Mouse (Mus musculus): ENCODE data around the gene 2810004N23Rik. TPM values are rescaled to one million over a fixed set of nuclear protein-coding genes. Genes with fewer than 3 reads are reported as not detected.

The 2810004N23Rik gene
- total and polyA plus RNA-seq, 3 experiments, result 28.9 to 51.7 (median 47.3) TPM

DNA sequence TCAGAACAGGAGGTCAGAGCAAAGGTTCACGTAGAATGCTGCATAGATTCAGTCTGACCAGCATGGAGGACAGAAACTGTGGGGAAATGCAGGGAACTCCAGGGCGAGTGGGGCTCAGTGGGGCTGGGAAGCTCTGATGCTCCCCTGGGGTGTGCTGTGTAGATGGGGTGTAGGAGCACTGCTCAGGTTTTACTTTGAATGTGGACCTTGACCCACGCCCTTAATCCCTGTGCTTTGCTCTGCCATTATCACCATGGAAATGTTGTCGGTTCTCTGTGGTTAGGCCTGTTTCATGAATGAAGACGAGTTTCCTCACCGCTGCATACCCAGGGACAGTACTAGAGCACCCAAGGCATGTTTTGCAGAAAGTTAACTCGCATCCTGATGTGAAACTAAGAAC lies 8.6 kb upstream of the 2810004N23Rik start:
- no peak overlapping the region for H3K27ac ChIP-seq
- H3K4me3 ChIP-seq, result no peak overlapping the region

GRCm38 (mm10) chr8:124869708-124870107 lies 6.8 kb upstream of the 2810004N23Rik start:
- TF ChIP-seq EP300 (IDR thresholded peaks at IDR 0.05; ENCODE audit: insufficient read depth, low read depth, low read length), result 0 out of 2 replicates have a peak, but pooled peaks have one; percentile 35
- no peak for TF ChIP-seq POLR2A (IDR thresholded peaks at IDR 0.05; ENCODE audit: insufficient read depth, low read depth, low read length)
- H3K27ac ChIP-seq, result peak overlapping the region; percentile 67
- peak; percentile 40 to 45 for DNase-seq

More for the DNA sequence above, 8.6 kb upstream of the 2810004N23Rik start:
- WGBS, result 92% methylated on average over 7 of the region's 7 CpGs
- TF ChIP-seq EP300 (IDR thresholded peaks at IDR 0.05; ENCODE audit: insufficient read depth, low read depth, low read length), result no peak
- no peak for TF ChIP-seq POLR2A (IDR thresholded peaks at IDR 0.05; ENCODE audit: insufficient read depth, low read depth, low read length)
- no peak for TF ChIP-seq CTCF (IDR thresholded peaks at IDR 0.05)
- no peak for DNase-seq
- intact Hi-C loops (cut with DNase I), result no loop called here
- H3K4me1 ChIP-seq (ENCODE audit: control insufficient read depth, insufficient read depth, low read length), result peaks cover 13% of the 10 kb centered on the region
- no peak overlapping the region for H3K9ac ChIP-seq (ENCODE audit: low read depth, low read length)
- 0 out of 2 replicates have a peak, but pooled peaks cover 1% of the 10 kb centered on the region for H3K79me2 ChIP-seq (replicated peaks; ENCODE audit: control insufficient read depth, insufficient read depth, low read length)
- H3K27me3 ChIP-seq (ENCODE audit: control insufficient read depth, insufficient read depth, low read length), result no peaks in the 10 kb centered on the region
- peaks cover 7% of the 10 kb centered on the region for H3K36me3 ChIP-seq (ENCODE audit: control insufficient read depth, insufficient read depth, low read length)

DNA sequence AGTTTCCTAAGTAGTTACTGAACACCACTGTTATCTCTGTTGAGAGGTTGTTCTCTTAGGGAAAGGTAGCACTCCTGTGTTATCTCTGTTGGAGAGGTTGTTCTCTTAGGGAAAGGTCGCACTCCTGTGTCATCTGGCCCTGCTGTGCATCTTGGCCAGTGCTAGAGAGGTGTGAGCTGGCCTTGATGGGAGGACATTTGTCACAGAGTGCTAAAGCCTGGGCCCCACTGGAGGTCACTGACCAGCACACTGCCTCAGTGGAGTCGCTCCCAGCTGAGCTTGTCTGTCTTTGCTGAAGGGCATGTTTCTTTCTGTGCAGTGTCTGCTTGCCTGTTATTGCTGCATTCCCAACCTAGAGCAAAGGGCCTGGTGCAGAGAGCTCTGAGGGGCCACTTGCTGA lies 4.2 kb upstream of the 2810004N23Rik start:
- TF ChIP-seq CTCF (IDR thresholded peaks at IDR 0.05) (no peak), POLR2A (IDR thresholded peaks at IDR 0.05; ENCODE audit: insufficient read depth, low read depth, low read length) (0 out of 2 replicates have a peak, but pooled peaks have one; percentile 25)
- H3K27me3 ChIP-seq (ENCODE audit: control insufficient read depth, insufficient read depth, low read length), result no peaks in the 10 kb centered on the region
- 48% methylated on average over 2 of the region's 2 CpGs for WGBS
- no peak overlapping the region for H3K9ac ChIP-seq (ENCODE audit: low read depth, low read length)
- DNase-seq, result no peak
- H3K4me3 ChIP-seq, result no peak overlapping the region
- intact Hi-C loops (cut with DNase I), result no loop called here
- peaks cover 5% of the 10 kb centered on the region for H3K36me3 ChIP-seq (ENCODE audit: control insufficient read depth, insufficient read depth, low read length)
- H3K79me2 ChIP-seq (replicated peaks; ENCODE audit: control insufficient read depth, insufficient read depth, low read length), result no peaks in the 10 kb centered on the region; the same call in 1 of the 2 replicates
- H3K27ac ChIP-seq, result peak overlapping the region; percentile 23; the same call in 1 of the 2 replicates
- H3K4me1 ChIP-seq (ENCODE audit: control insufficient read depth, insufficient read depth, low read length), result peaks cover 16% of the 10 kb centered on the region

More at GRCm38 (mm10) chr8:124869708-124870107, 6.8 kb upstream of the 2810004N23Rik start:
- WGBS, result 57% methylated on average over 6 of the region's 6 CpGs
- no peak overlapping the region for H3K4me3 ChIP-seq
- peaks cover 16% of the 10 kb centered on the region for H3K4me1 ChIP-seq (ENCODE audit: control insufficient read depth, insufficient read depth, low read length)
- H3K79me2 ChIP-seq (replicated peaks; ENCODE audit: control insufficient read depth, insufficient read depth, low read length), result peaks cover 1% of the 10 kb centered on the region; the same call in 1 of the 2 replicates
- intact Hi-C loops (cut with DNase I), result no loop called here
- H3K36me3 ChIP-seq (ENCODE audit: control insufficient read depth, insufficient read depth, low read length), result peaks cover 5% of the 10 kb centered on the region
- H3K9ac ChIP-seq (ENCODE audit: low read depth, low read length), result no peak overlapping the region
- H3K27me3 ChIP-seq (ENCODE audit: control insufficient read depth, insufficient read depth, low read length), result no peaks in the 10 kb centered on the region

DNA sequence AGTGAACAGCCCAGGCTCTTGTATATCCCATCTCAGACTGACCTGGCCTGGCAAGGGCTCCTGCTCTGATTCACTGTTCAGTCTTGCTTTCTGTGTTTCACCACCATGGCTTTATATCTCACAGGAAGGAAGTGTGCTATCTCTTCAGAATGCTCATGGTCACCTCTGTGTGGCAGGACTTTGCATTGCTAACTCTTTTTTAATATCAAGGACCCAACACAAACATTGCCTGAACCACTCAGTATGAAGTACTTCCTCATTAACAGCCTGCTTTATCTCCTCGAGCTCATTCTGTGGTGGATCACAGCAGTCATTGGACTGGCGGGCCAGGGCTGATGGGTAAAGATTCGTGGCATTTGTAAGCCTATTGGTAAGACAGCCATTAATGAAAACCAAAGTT lies 3.7 kb upstream of the 2810004N23Rik start:
- 33% methylated on average over 3 of the region's 3 CpGs for WGBS
- no peak for DNase-seq
- Histone ChIP-seq H3K27me3 (ENCODE audit: control insufficient read depth, insufficient read depth, low read length) (no peaks in the 10 kb centered on the region), H3K36me3 (ENCODE audit: control insufficient read depth, insufficient read depth, low read length) (peaks cover 5% of the 10 kb centered on the region), H3K9ac (ENCODE audit: low read depth, low read length) (no peak overlapping the region), H3K4me1 (ENCODE audit: control insufficient read depth, insufficient read depth, low read length) (peaks cover 15% of the 10 kb centered on the region), H3K4me3 (no peak overlapping the region), H3K27ac (peak overlapping the region; percentile 23; the same call in 1 of the 2 replicates), H3K79me2 (replicated peaks; ENCODE audit: control insufficient read depth, insufficient read depth, low read length) (no peaks in the 10 kb centered on the region; the same call in 1 of the 2 replicates)
- TF ChIP-seq EP300 (IDR thresholded peaks at IDR 0.05; ENCODE audit: insufficient read depth, low read depth, low read length) (no peak), CTCF (IDR thresholded peaks at IDR 0.05) (no peak), POLR2A (IDR thresholded peaks at IDR 0.05; ENCODE audit: insufficient read depth, low read depth, low read length) (no peak)
- intact Hi-C loops (cut with DNase I), result no loop called here

DNA sequence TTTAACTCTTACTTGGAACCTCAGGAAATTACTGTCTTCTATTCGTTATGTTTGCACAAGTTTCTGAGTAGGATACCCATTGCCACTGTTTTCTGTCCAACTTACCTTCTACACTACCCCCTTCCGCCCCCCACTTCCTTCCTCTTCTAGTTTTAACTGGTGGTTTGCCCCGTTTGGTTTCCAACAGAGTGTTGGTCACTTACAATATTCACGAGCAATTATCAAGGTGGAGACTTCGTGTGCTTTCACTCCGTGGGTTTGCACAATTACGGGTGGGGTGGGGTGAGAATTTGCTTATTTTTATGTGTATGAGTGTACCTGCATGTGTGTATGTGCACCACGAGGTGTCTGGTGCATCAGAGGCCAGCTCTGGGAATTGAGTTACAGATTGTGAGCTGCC lies 809 bp upstream of the 2810004N23Rik start:
- intact Hi-C loops (cut with DNase I), result no loop called here
- no peak for TF ChIP-seq CTCF (IDR thresholded peaks at IDR 0.05)
- no peak for TF ChIP-seq EP300 (IDR thresholded peaks at IDR 0.05; ENCODE audit: insufficient read depth, low read depth, low read length)
- TF ChIP-seq POLR2A (IDR thresholded peaks at IDR 0.05; ENCODE audit: insufficient read depth, low read depth, low read length), result no peak
- Histone ChIP-seq H3K79me2 (replicated peaks; ENCODE audit: control insufficient read depth, insufficient read depth, low read length) (no peaks in the 10 kb centered on the region; the same call in 1 of the 2 replicates), H3K9ac (ENCODE audit: low read depth, low read length) (peak overlapping the region; percentile 95), H3K27me3 (ENCODE audit: control insufficient read depth, insufficient read depth, low read length) (no peaks in the 10 kb centered on the region), H3K4me3 (peak overlapping the region; percentile 97), H3K4me1 (ENCODE audit: control insufficient read depth, insufficient read depth, low read length) (peaks cover 13% of the 10 kb centered on the region), H3K36me3 (ENCODE audit: control insufficient read depth, insufficient read depth, low read length) (peaks cover 6% of the 10 kb centered on the region), H3K27ac (peak overlapping the region; percentile 95)
- no peak for DNase-seq
- WGBS, result 9% methylated on average over 8 of the region's 8 CpGs

DNA sequence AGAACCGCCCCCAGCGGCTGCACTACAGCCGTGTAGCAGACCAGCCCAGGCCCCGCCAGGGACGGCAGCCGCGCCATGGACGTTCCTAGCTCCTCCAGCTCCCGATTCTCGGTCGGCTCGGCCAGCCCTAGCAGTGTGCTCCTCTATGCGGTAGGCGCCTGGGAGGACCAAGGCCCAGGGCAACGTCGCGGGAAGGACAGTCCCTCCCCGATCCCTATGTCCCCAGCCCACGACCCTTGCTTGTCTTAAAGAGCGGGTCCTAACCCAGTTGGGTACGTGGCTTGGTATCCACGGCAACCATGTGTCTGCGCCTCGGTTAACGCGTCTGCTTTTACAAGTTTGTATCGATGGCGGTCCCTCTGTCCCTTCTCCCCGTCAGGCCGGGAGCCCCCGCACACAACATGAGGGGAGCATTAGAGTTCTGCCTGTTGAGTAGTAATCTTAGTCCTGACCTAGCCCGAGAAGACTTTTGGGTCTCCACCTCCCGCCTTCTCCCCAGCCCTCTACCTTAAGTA lies 300 bp upstream of the 2810004N23Rik start:
- Histone ChIP-seq H3K79me2 (replicated peaks; ENCODE audit: control insufficient read depth, insufficient read depth, low read length) (no peaks in the 10 kb centered on the region; the same call in 1 of the 2 replicates), H3K9ac (ENCODE audit: low read depth, low read length) (peak overlapping the region; percentile 95), H3K4me1 (ENCODE audit: control insufficient read depth, insufficient read depth, low read length) (peaks cover 14% of the 10 kb centered on the region), H3K36me3 (ENCODE audit: control insufficient read depth, insufficient read depth, low read length) (peaks cover 6% of the 10 kb centered on the region), H3K4me3 (peak overlapping the region; percentile 97), H3K27me3 (ENCODE audit: control insufficient read depth, insufficient read depth, low read length) (no peaks in the 10 kb centered on the region), H3K27ac (peak overlapping the region; percentile 95)
- no peak for DNase-seq
- TF ChIP-seq POLR2A (IDR thresholded peaks at IDR 0.05; ENCODE audit: insufficient read depth, low read depth, low read length) (0 out of 2 replicates have a peak, but pooled peaks have one; percentile 38), CTCF (IDR thresholded peaks at IDR 0.05) (peak; percentile 26; the same call in 1 of the 2 replicates), EP300 (IDR thresholded peaks at IDR 0.05; ENCODE audit: insufficient read depth, low read depth, low read length) (no peak)
- under 1% methylated on average over 33 of the region's 33 CpGs for WGBS
- intact Hi-C loops (cut with DNase I), result no loop called here

All from heart, adult 2 months (tissue).